Mouse (Mus musculus): ENCODE data around the gene Apcs. TPM values are rescaled to one million over a fixed set of nuclear protein-coding genes. Genes with fewer than 3 reads are reported as not detected.

Gene Apcs
- not detected for total RNA-seq (2022)

DNA sequence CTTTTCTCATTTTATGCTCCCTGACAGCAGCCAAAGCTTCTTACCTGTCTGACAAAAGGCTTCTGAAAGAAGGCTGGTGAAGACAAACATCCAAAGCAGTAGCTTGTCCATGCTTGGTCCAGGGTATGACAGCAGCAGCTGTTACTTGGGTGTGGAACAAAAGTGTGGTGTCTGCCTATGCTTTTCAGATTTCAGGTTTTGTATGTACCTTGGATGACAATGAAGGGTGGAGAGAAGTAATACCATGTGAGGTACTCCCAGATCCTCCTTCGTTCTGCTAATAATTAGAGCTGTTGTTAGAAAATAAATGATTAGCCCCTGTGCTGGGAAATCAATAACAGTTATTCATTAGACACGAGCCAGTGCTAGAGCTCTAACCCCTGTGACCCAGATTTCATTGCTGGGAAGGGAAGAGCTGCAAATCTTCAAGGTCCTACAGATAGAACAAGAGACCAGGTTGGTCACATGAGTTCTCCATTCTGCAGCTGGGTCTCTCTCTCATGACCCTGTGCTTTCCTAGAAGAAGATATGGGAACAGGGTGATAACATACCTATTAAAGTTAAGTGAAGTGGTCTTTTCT lies at the start of gene Apcs:
TSS of gene Apcs (minus strand) at position 265 of the 581 bp plus-strand sequence.
- DNase-seq (ENCODE audit: low spot score in 2 of 2), result no peak

DNA sequence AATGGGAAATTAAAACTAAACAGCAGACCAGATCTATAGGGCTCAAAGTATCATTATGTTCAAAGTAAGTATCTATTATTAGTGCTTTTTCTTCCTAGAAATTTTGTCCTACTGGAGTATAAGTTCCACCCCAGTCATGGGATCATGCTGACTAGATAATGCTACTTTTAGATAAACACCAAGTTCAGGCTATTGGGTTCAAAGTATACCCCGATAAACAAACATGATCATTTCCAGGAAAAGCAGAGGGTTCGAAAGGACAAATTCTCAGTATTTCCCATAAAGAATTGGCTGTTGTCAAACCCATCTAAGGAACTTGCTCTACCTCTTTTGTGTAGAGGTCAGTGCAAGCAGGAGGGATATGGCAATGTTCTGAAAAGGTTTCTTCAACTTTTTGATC lies 37.4 kb upstream of the Apcs start:
- no peak for DNase-seq (ENCODE audit: low spot score in 2 of 2)

DNA sequence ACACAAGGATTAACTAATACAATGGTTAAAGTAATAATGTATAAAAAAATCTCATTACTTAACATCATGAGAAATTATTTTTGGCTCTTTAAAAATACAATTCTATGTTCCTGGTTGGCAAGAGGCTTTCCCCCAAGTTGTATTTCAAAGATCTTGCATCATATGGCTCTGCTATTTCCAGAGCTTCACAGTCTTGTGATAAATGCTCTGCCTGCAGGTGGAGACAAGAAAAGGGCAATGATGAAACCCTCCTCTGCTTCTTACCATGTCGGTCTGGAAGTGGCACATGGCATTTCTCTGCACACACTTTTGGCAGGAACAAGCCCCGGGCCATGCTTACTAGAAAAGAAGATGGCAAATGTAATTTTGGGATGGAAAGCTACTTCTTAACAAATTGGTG lies 23.6 kb upstream of the Apcs start:
- DNase-seq (ENCODE audit: low spot score in 2 of 2), result no peak

DNA sequence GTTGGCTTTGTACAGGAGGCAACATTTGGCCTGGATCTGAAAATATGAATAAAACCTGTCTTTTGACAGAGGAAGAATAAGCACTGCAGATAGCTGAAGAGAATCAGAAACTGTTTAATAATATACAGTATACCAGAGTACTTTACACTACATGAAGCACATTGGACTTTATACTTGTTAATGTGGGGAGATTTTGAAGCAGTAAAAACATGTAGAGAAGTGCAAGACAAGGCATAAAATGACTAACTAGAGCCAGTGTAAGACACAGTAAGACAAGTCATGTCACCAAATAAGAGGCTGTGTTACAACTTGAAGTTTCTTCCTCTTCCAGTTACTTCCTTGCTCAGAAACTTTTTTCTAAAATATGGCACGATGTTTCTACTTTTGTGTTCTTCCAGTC lies 22.3 kb upstream of the Apcs start:
- no peak for DNase-seq (ENCODE audit: low spot score in 2 of 2)

DNA sequence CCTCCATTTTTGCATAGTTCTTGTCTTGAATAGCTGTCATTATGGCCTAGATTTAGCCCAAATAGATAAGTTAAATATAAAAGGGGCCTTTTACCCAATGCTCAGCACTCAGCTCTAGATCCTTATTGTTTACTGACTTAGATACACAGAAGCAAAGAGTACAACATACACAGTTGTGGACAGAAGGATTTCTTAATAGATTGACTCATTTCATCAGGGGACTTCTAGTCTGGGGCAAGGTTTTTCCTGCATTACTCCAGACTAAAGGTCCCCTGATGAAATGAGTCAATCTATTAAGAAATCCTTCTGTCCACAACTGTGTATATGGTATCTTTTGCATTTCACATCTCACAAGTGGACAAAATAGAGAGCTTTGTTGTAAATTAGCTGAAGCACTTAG lies 8.5 kb upstream of the Apcs start:
- no peak for DNase-seq (ENCODE audit: low spot score in 2 of 2)

DNA sequence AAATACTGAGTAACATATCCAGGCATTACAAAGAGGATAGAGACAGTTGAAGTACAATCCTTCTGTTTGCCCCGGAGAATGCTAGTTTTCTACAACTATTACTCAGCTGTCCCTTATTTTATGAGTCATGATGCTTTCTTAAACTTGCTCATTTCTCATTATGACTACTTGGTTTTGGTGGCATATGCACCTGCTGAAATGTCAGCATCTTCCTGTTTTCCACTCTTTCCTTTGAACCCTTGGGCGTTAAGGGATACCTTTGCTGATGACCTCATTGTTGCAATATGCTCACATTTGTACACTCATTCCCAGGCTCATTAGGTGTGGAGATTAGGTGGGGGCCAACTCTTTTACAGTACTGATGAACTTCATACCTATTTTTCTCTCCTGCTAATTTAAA lies 594 bp upstream of the Apcs start:
- no peak for DNase-seq (ENCODE audit: low spot score in 2 of 2)

DNA sequence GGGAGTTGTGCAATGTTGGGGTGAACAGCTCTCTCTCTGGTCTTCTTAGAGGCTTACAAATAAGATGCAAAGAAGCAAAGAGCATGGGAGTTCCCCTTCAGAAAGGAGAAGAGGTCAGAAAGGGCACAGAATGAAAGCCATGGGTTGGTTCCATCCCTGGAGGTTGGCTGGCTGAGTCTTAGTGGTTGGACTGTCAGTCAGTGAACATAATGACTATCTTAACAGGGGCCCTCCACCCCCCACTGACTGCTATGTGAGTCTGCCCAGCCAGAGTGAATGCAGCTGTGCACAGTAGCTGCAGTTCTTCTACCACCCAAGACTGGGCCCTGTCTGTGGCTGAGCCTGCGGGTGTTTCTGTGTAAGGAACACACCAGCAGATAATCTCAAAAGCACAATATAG lies 18.2 kb downstream of the Apcs start:
- no peak for DNase-seq (ENCODE audit: low spot score in 2 of 2)

DNA sequence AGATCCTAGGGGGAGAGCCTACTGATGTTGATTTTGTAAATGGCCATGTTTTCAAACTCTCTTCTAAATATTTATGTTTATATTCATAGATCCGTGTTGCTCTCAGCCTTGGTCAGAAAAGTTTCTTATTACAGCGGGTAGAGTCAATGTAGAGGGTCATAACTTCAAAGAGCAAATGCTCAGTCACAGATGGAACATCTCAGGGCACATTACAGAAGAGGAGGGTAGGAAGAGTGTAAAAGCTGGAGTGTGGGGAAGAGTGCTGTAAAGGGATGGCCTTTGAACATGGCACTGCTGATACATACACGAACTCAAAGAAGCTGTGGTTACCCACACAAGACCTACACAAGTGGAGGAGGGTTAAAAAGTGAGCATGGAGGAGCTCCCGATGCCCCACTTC lies 19.6 kb downstream of the Apcs start:
- DNase-seq (ENCODE audit: low spot score in 2 of 2), result no peak

DNA sequence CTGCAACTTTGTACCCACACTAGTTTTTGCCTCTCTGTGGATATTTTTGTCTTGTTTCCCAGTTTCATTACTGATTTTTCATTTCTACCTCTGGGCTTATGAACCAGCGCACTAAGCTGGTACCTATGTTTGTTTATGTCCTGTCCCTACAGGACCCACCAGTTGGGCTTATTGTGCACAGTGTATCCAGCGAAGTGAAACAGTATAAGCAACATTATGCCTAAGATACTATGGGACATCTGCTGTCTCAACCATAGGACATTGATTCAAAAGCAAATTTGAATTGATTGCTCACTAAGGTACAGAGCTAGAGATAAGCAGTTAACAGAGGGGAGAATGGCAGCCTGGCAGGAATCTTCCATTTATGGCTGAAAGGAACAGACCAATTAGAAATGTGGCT lies 46.7 kb downstream of the Apcs start:
- DNase-seq (ENCODE audit: low spot score in 2 of 2), result no peak

DNA sequence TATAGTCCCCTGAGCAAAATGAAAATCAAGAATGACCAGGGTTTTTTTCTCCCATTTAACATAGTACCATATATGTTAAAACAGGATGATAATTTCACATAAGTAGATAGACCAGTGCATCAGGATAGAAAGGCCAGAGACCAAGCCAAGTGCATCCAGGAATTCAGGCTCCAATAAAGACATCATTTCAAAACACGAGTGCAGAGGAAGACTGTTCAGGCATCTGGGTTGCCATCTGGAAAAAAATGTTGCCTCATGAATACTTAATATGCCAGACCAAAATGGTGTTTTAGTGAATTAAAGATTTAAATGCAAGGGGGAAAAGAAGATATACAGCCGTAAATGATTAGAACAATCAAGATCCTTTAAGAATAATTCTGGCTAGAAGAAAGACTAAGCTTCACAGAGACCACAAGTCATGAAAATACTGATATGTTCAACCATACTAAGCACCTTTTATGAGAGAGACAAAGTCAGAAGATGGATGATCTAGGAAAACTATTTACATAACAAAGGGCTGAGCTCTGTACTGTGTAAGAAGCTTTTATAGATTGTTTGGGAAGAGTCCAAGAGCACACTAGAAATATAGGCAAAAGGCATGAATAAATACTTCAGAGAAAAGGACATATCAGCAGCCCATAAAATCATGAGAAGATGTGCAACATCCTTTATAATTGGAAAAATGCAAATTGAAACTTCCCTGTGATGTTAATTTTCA lies 47.6 kb downstream of the Apcs start:
- no peak for DNase-seq (ENCODE audit: low spot score in 2 of 2)

Other genes starting within 250 kb of the Apcs start
- under 1 TPM in 2 of 4 experiments, not detected in 2; 0.15 to 0.22 TPM for gene Crp, start 197.0 kb downstream of the Apcs start, total RNA-seq (2022)
- not detected for gene Olfr16, start 55.4 kb upstream of the Apcs start, total RNA-seq (2022)
- not detected for gene Olfr1408, start 242.3 kb upstream of the Apcs start, total RNA-seq (2022)